Mouse (Mus musculus): Measurements from ENCODE around the gene Romo1. TPM values are rescaled to one million over a fixed set of nuclear protein-coding genes. Genes with fewer than 3 reads are reported as not detected.
"Not testable (repeated sequence)": the region's sequence is repeated elsewhere in the genome, so short reads cannot be mapped to it uniquely, and the experiment has no call there.

The Romo1 gene
- polyA plus RNA-seq, 1 experiment from 2014 or later, result 410 TPM

GRCm38 (mm10) chr2:156177079-156177478, 33.2 kb downstream of the Romo1 start:
- no peak overlapping the region for H3K4me3 ChIP-seq (ENCODE audit: low read depth, low read length)
- H3K9me3 ChIP-seq (ENCODE audit: control insufficient read depth, low read length), result no peaks in the 10 kb centered on the region
- no peaks in the 10 kb centered on the region for H3K27me3 ChIP-seq (ENCODE audit: control insufficient read depth, insufficient read depth, low read length)
- H3K36me3 ChIP-seq (ENCODE audit: control insufficient read depth, insufficient read depth, low read length), result peaks cover 15% of the 10 kb centered on the region
- no peak overlapping the region for H3K4me2 ChIP-seq
- no peak overlapping the region for H3K27ac ChIP-seq (ENCODE audit: low read depth, low read length)
- DNase-seq (ENCODE audit: low spot score, missing footprints), result no peak
- ATAC-seq (ENCODE audit: low FRiP score), result no peak
- 91% methylated on average over 6 of the region's 6 CpGs for WGBS
- H3K4me1 ChIP-seq (ENCODE audit: control insufficient read depth, insufficient read depth, low read length), result peaks cover 17% of the 10 kb centered on the region
- H3K9ac ChIP-seq (ENCODE audit: low read length), result no peak overlapping the region

GRCm38 (mm10) chr2:156177651-156178050, 33.8 kb downstream of the Romo1 start:
- H3K27ac ChIP-seq (ENCODE audit: low read depth, low read length), result no peak overlapping the region
- peak overlapping the region; percentile 82 for H3K4me2 ChIP-seq
- no peak overlapping the region for H3K4me3 ChIP-seq (ENCODE audit: low read depth, low read length)
- no peak for DNase-seq (ENCODE audit: low spot score, missing footprints)
- H3K27me3 ChIP-seq (ENCODE audit: control insufficient read depth, insufficient read depth, low read length), result no peaks in the 10 kb centered on the region
- H3K4me1 ChIP-seq (ENCODE audit: control insufficient read depth, insufficient read depth, low read length), result peaks cover 17% of the 10 kb centered on the region
- H3K9ac ChIP-seq (ENCODE audit: low read length), result no peak overlapping the region
- WGBS, result 86% methylated on average over 7 of the region's 7 CpGs
- peaks cover 15% of the 10 kb centered on the region for H3K36me3 ChIP-seq (ENCODE audit: control insufficient read depth, insufficient read depth, low read length)
- no peaks in the 10 kb centered on the region for H3K9me3 ChIP-seq (ENCODE audit: control insufficient read depth, low read length)
- no peak for ATAC-seq (ENCODE audit: low FRiP score)

- Histone ChIP-seq H3K27ac (ENCODE audit: low read depth, low read length) (peak overlapping the region; percentile 89), H3K27me3 (ENCODE audit: control insufficient read depth, insufficient read depth, low read length) (no peaks in the 10 kb centered on the region), H3K9me3 (ENCODE audit: control insufficient read depth, low read length) (no peaks in the 10 kb centered on the region), H3K36me3 (ENCODE audit: control insufficient read depth, insufficient read depth, low read length) (peaks cover 12% of the 10 kb centered on the region), H3K4me2 (peak overlapping the region; percentile 82), H3K4me1 (ENCODE audit: control insufficient read depth, insufficient read depth, low read length) (peaks cover 17% of the 10 kb centered on the region), H3K9ac (ENCODE audit: low read length) (peak overlapping the region; percentile 100), H3K4me3 (ENCODE audit: low read depth, low read length) (peak overlapping the region; percentile 90)
- WGBS, result 2% methylated on average over 47 of the region's 47 CpGs
- peak; percentile 97 for DNase-seq (ENCODE audit: low spot score, missing footprints)
- peak; percentile 53 for ATAC-seq (ENCODE audit: low FRiP score)
These were observed 35.4 kb downstream of the Romo1 start for GRCm38 (mm10) chr2:156179046-156179795.

DNA sequence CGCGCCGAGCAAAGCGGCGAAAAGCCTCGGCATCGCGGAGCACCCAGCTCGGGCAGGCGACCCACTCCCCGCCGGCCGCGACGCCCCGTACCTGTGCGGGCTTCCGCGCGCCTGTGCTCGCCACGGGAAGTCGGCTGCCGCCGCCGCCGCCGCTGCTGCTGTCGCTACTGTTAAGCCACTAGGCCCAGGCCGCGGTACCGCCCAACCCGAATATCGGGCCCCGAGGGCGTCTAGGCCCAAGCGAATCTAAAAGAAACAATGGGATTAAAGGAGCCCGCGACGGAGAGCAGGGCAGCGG, 35.9 kb downstream of the Romo1 start:
- Histone ChIP-seq H3K4me2 (no peak overlapping the region), H3K4me1 (ENCODE audit: control insufficient read depth, insufficient read depth, low read length) (peaks cover 17% of the 10 kb centered on the region), H3K4me3 (ENCODE audit: low read depth, low read length) (peak overlapping the region; percentile 90), H3K9ac (ENCODE audit: low read length) (peak overlapping the region; percentile 100), H3K9me3 (ENCODE audit: control insufficient read depth, low read length) (no peaks in the 10 kb centered on the region), H3K27ac (ENCODE audit: low read depth, low read length) (peak overlapping the region; percentile 89), H3K27me3 (ENCODE audit: control insufficient read depth, insufficient read depth, low read length) (no peaks in the 10 kb centered on the region), H3K36me3 (ENCODE audit: control insufficient read depth, insufficient read depth, low read length) (peaks cover 12% of the 10 kb centered on the region)
- 1% methylated on average over 36 of the region's 41 CpGs for WGBS
- peak; percentile 50 for ATAC-seq (ENCODE audit: low FRiP score)
- no peak for DNase-seq (ENCODE audit: low spot score, missing footprints)

GRCm38 (mm10) chr2:156180094-156180821, 36.4 kb downstream of the Romo1 start, which contains the start of gene Rbm39:
Rbm39 (minus strand) TSS chr2:156180238.
- Histone ChIP-seq H3K9ac (ENCODE audit: low read length) (peak within 1 kb of the TSS; percentile 100), H3K36me3 (ENCODE audit: control insufficient read depth, insufficient read depth, low read length) (peaks cover 12% of the 10 kb centered on the region), H3K27ac (ENCODE audit: low read depth, low read length) (peak within 1 kb of the TSS; percentile 89), H3K9me3 (ENCODE audit: control insufficient read depth, low read length) (no peaks in the 10 kb centered on the region), H3K4me3 (ENCODE audit: low read depth, low read length) (peak within 1 kb of the TSS; percentile 90), H3K4me1 (ENCODE audit: control insufficient read depth, insufficient read depth, low read length) (peaks cover 17% of the 10 kb centered on the region), H3K27me3 (ENCODE audit: control insufficient read depth, insufficient read depth, low read length) (no peaks in the 10 kb centered on the region), H3K4me2 (peak within 1 kb of the TSS; percentile 82)
- ATAC-seq (ENCODE audit: low FRiP score), result peak; percentile 96
- peak; percentile 100 for DNase-seq (ENCODE audit: low spot score, missing footprints)
- WGBS, result under 1% methylated on average over 47 of the region's 47 CpGs

DNA sequence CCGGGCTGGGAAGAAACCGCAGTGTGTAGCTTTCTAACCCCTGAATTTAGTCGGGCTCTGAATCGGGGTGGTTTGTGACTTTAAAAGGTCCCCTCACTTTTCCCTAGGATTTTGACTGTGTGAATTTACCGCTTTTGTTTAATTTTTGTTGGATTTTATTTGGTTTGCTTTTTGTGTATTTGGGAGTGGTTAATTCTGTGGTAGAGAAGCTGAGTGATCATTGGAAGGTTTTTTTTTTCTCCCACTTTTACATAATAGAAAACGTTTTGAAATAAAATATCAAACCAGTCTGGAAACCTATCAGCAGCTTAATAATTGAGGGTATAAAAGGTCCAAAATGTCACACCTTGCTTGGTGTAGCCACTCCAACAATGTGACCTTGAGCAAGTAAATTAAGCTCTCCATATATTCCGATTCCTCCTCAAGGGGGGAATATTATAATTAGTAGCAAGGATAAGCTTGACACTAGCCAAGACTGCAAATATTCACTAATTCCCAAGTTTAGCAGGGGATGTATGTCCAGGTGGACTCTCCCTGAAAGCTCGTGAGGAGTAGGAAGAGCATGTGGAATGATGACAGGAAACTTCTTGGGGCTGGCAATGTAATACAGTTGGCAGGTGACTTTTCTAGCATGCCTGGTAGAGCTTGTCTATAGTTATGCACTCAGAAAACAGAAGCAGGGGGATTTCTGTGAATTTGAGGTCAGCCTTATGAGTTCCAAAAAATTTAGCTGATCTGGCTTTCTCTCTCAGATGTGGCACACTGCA, 37.2 kb downstream of the Romo1 start:
- no peak for ATAC-seq (ENCODE audit: low FRiP score)
- Histone ChIP-seq H3K27me3 (ENCODE audit: control insufficient read depth, insufficient read depth, low read length) (no peaks in the 10 kb centered on the region), H3K9ac (ENCODE audit: low read length) (peak overlapping the region; percentile 69), H3K4me3 (ENCODE audit: low read depth, low read length) (peak overlapping the region; percentile 90), H3K27ac (ENCODE audit: low read depth, low read length) (peak overlapping the region; percentile 89), H3K36me3 (ENCODE audit: control insufficient read depth, insufficient read depth, low read length) (peaks cover 10% of the 10 kb centered on the region), H3K9me3 (ENCODE audit: control insufficient read depth, low read length) (no peaks in the 10 kb centered on the region), H3K4me1 (ENCODE audit: control insufficient read depth, insufficient read depth, low read length) (peaks cover 17% of the 10 kb centered on the region), H3K4me2 (peak overlapping the region; percentile 49)
- no peak for DNase-seq (ENCODE audit: low spot score, missing footprints)
- WGBS, result 21% methylated on average over 8 of the region's 8 CpGs

DNA sequence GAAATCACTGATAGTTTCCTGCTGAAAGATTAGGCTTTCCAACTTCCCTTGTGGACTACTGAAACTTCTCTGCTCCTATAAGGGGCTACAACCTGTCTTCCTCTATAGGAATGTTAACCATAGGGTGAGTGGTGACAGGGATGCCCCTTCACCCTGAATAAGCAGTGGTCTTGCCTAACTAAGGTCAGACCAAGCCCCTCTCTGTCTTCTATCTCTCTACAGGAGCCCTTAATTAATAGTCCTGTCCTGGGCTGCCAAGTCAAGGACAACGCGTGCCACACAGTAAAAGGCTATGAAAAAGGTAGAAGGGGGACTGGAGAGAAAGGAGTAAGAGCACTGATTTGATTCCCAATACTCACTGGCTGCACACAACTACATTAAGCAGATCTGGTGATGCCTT, 37.8 kb downstream of the Romo1 start:
- Histone ChIP-seq H3K4me1 (ENCODE audit: control insufficient read depth, insufficient read depth, low read length) (peaks cover 17% of the 10 kb centered on the region), H3K4me3 (ENCODE audit: low read depth, low read length) (no peak overlapping the region), H3K27me3 (ENCODE audit: control insufficient read depth, insufficient read depth, low read length) (no peaks in the 10 kb centered on the region), H3K9me3 (ENCODE audit: control insufficient read depth, low read length) (no peaks in the 10 kb centered on the region), H3K4me2 (no peak overlapping the region), H3K9ac (ENCODE audit: low read length) (no peak overlapping the region), H3K36me3 (ENCODE audit: control insufficient read depth, insufficient read depth, low read length) (peaks cover 10% of the 10 kb centered on the region), H3K27ac (ENCODE audit: low read depth, low read length) (no peak overlapping the region)
- ATAC-seq (ENCODE audit: low FRiP score) (no peak), DNase-seq (ENCODE audit: low spot score, missing footprints) (no peak)
- WGBS, result 81% methylated on average over 2 of the region's 2 CpGs

DNA sequence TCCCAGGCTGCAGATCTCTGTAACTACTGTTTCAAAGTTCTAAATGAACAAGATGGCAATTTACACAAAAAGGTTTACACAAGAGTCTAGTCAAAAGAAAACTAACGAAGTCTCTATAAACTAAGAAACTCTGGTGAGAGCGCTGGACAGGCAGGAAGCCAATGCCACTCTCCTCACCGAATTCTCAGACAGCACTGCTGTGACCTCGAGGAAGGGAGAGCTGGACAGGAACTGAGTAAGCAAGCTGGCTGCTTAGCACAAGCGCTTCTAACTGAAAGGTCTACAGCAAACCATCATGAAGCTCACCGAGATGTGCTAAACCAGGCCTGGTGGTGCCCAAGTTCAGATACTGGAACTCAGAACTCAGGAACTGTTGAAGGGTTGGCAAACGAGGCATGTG, 45.4 kb downstream of the Romo1 start:
- not testable (repeated sequence) for ATAC-seq (ENCODE audit: low FRiP score); H3K27me3 ChIP-seq (ENCODE audit: control insufficient read depth, insufficient read depth, low read length); H3K4me2 ChIP-seq; H3K36me3 ChIP-seq (ENCODE audit: control insufficient read depth, insufficient read depth, low read length); DNase-seq (ENCODE audit: low spot score, missing footprints); H3K4me1 ChIP-seq (ENCODE audit: control insufficient read depth, insufficient read depth, low read length); H3K27ac ChIP-seq (ENCODE audit: low read depth, low read length); H3K9ac ChIP-seq (ENCODE audit: low read length); H3K4me3 ChIP-seq (ENCODE audit: low read depth, low read length); H3K9me3 ChIP-seq (ENCODE audit: control insufficient read depth, low read length)
- WGBS, result 84% methylated on average over 7 of the region's 7 CpGs

All from midbrain, embryonic 11.5 days (tissue).